ENCODE assay signal across 35 mouse cellular contexts in genomic region chr10:20684151-20684550, GRCm38 (mm10).
"Had no signal": no experiment of that assay in that cellular context is flagged by ENCODE, and none has a peak within 500 bp of the region (broad histone marks: within the 10 kb centered on the region; RNA-seq: fewer than 3 reads in every experiment).

No protein-coding gene starts in this region.

- ATAC-seq: hindbrain, embryonic 16.5 days; hindbrain, postnatal 0 days; inflammation-experienced regulatory T-cells, adult 6 months; intestine, embryonic 15.5 days; intestine, embryonic 16.5 days; intestine, postnatal 0 days had no signal

- H3K9me3 ChIP-seq: heart, embryonic 10.5 days; heart, embryonic 15.5 days; hindbrain, embryonic 13.5 days; hindbrain, embryonic 15.5 days; intestine, embryonic 15.5 days; kidney, embryonic 15.5 days had no signal

- H3K27me3 ChIP-seq: heart, embryonic 12.5 days; heart, embryonic 13.5 days; heart, embryonic 15.5 days; hindbrain, embryonic 12.5 days; hindbrain, embryonic 13.5 days; hindbrain, embryonic 15.5 days; intestine, embryonic 15.5 days; kidney, embryonic 15.5 days had no signal

- H3K9ac ChIP-seq: heart, embryonic 12.5 days; heart, embryonic 13.5 days; heart, embryonic 15.5 days; hindbrain, embryonic 12.5 days; hindbrain, embryonic 13.5 days; hindbrain, embryonic 14.5 days; hindbrain, embryonic 15.5 days; intestine, embryonic 15.5 days; kidney, embryonic 15.5 days had no signal

- H3K4me1 ChIP-seq: heart, embryonic 10.5 days; heart, embryonic 12.5 days; heart, embryonic 15.5 days; hindbrain, embryonic 10.5 days; hindbrain, embryonic 12.5 days; hindbrain, embryonic 13.5 days; hindbrain, embryonic 15.5 days; intestine, embryonic 15.5 days; kidney, embryonic 15.5 days had no signal

- H3K27ac ChIP-seq: heart, embryonic 10.5 days; heart, embryonic 13.5 days; heart, embryonic 15.5 days; hindbrain, embryonic 10.5 days; hindbrain, embryonic 12.5 days; hindbrain, embryonic 13.5 days; hindbrain, embryonic 14.5 days; hindbrain, embryonic 15.5 days; hindbrain, postnatal 0 days; intestine, embryonic 15.5 days; kidney, embryonic 15.5 days; kidney, postnatal 0 days; layer of hippocampus, adult 2 months had no signal

- H3K4me2 ChIP-seq: heart, embryonic 11.5 days; heart, embryonic 12.5 days; heart, embryonic 13.5 days; heart, embryonic 15.5 days; hindbrain, embryonic 12.5 days; hindbrain, embryonic 13.5 days; hindbrain, embryonic 14.5 days; hindbrain, embryonic 15.5 days; intestine, embryonic 15.5 days; kidney, embryonic 15.5 days had no signal

- H3K36me3 ChIP-seq: heart, embryonic 10.5 days; heart, embryonic 15.5 days; hindbrain, embryonic 10.5 days; hindbrain, embryonic 12.5 days; hindbrain, embryonic 13.5 days; hindbrain, embryonic 15.5 days; intestine, embryonic 15.5 days; kidney, embryonic 15.5 days had no signal

- DNase-seq: heart, postnatal 10 days; heart, postnatal 14 days; heart, postnatal 36 days; heart, postnatal 4 days; kidney, adult 11 months; kidney, adult 18-20 months; kidney, adult 2 months; kidney, adult 8-10 months; kidney, adult 9 months; kidney, postnatal 10 days; kidney, postnatal 14 days; kidney, postnatal 25 days; kidney, postnatal 36 days; kidney, postnatal 4 days; layer of hippocampus, adult 9-11 months; layer of hippocampus, postnatal 36 days had no signal

- H3K4me3 ChIP-seq: heart, embryonic 10.5 days; heart, embryonic 12.5 days; heart, embryonic 13.5 days; heart, embryonic 15.5 days; hindbrain, embryonic 10.5 days; hindbrain, embryonic 12.5 days; hindbrain, embryonic 13.5 days; hindbrain, embryonic 15.5 days; intestine, embryonic 15.5 days; kidney, embryonic 15.5 days; layer of hippocampus, adult 2 months had no signal
